Mouse (Mus musculus): ENCODE measurements around the gene Snx19. TPM values are rescaled to one million over a fixed set of nuclear protein-coding genes. Genes with fewer than 3 reads are reported as not detected.
A peak's percentile ranks its signal among the peaks of the same experiment; 100 is the strongest.

The Snx19 gene
- polyA plus RNA-seq, 1 experiment, result 14.4 TPM

DNA sequence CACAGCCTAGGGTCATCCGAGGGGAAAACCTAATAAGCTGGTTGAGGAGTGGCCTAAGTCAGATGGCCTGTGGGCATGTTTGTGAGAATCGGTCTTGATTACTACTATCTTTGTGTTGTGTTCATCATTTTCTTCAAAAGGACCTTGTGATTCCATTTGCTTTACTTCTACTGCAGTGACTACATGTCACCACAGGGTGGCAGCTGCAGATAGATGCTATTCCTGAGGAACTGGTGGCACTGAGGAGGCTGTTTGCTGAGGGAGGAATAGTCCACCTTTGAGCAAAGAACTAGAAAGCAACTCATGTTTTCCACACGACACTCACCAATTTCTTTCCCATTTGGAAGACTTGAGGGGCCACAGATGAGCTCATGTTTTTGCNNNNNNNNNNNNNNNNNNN is 11.6 kb downstream of the Snx19 start:
- Histone ChIP-seq H3K4me1 (ENCODE audit: control insufficient read depth, insufficient read depth, low read length) (no peaks in the 10 kb centered on the region), H3K4me3 (replicated peaks; ENCODE audit: extremely low read depth, low read depth, low read length) (no peak overlapping the region)
- DNase-seq, result no peak
- WGBS, result 69% methylated on average over 3 of the region's 3 CpGs
- no peak for TF ChIP-seq POLR2A (IDR thresholded peaks at IDR 0.05; ENCODE audit: borderline replicate concordance, extremely low read depth, low read depth, low read length)
- peak; percentile 70 for TF ChIP-seq CTCF (IDR thresholded peaks at IDR 0.05; ENCODE audit: insufficient read depth, low read length)

DNA sequence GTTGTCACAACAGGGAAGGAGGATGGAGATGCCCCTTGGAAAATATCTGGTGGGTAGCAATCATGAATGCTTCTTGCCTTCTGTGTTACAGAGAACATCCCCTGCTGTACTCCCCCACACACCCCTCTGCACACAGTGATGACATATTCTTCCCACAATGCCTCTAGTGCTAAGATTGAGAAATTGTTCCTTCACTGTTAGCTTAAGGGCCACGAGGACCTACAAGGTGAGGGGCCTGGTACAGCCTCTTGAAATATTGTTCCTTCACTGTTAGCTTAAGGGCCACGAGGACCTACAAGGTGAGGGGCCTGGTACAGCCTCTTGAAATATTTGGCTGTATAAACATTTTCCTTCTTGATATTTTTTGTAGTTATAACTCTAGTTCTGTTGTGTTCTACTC is 14.9 kb downstream of the Snx19 start:
- no peak for DNase-seq
- 74% methylated on average over 2 of the region's 2 CpGs for WGBS
- Histone ChIP-seq H3K4me1 (ENCODE audit: control insufficient read depth, insufficient read depth, low read length) (0 out of 2 replicates have a peak, but pooled peaks cover 3% of the 10 kb centered on the region), H3K4me3 (replicated peaks; ENCODE audit: extremely low read depth, low read depth, low read length) (no peak overlapping the region)
- TF ChIP-seq POLR2A (IDR thresholded peaks at IDR 0.05; ENCODE audit: borderline replicate concordance, extremely low read depth, low read depth, low read length) (no peak), CTCF (IDR thresholded peaks at IDR 0.05; ENCODE audit: insufficient read depth, low read length) (no peak)

DNA sequence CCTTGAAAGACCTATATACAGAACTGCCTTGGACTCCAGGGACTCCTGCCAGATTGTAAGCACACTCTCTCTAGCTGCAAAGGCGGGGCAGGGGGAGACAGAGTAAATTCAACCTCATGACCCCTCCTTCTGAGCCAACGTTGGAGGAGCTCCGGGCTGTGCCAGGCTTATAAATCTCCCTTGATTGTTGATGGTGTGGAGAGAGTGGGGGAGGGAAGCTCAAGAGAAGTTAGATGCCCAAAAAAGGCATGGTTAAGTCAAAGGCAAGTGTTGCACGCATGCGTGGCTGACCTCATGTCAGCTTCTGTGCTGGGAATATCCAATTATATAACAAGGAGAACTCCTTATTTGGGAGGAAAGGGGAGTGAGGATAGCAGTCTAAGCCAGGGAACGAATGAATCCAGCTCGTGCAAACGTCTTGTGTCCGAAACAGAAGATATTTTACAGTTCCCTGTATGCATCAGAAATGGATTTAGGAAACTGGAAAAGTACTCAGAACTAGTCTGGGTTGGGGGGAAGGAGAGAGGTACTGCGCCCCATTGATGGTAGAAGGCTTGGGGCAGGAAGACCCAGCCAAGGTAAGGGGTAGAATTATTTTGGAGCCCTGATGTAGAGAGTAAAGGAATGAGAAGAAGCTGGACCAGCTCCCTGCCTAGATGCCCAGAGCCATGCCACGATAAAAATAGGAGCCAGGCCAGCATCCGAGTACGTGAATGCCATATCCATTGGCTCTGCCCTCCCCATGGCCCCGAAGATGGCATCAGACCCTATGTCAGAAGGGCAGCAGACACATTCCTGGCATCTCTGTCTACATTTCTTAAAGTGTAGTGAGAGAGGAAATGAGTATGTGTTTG is 18.6 kb downstream of the Snx19 start:
- H3K4me1 ChIP-seq (ENCODE audit: control insufficient read depth, insufficient read depth, low read length), result 0 out of 2 replicates have a peak, but pooled peaks cover 3% of the 10 kb centered on the region
- TF ChIP-seq CTCF (IDR thresholded peaks at IDR 0.05; ENCODE audit: insufficient read depth, low read length), result no peak
- TF ChIP-seq POLR2A (IDR thresholded peaks at IDR 0.05; ENCODE audit: borderline replicate concordance, extremely low read depth, low read depth, low read length), result 0 out of 2 replicates have a peak, but pooled peaks have one; percentile 19
- no peak overlapping the region for H3K4me3 ChIP-seq (replicated peaks; ENCODE audit: extremely low read depth, low read depth, low read length)
- WGBS, result 60% methylated on average over 14 of the region's 14 CpGs
- DNase-seq, result peak; percentile 46

DNA sequence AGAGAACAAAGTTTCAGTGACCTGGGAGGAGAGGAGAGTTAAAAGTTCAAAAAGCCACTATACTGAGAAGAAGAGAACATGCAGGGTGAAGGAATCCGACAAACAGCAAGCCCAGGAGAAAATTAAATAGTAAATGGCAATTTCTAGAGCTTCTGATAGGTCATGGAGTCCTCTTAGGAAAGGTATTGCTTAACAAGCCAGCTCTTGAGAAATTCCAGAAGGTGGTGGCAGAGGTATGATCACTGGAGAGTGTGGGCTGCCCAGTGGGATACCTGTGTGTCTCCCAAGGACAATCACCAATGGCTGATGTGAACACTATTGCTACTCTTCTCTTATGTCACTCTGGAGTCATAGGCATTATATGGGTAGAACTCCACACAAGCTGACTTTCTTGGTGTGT is 19.2 kb downstream of the Snx19 start:
- H3K4me3 ChIP-seq (replicated peaks; ENCODE audit: extremely low read depth, low read depth, low read length), result no peak overlapping the region
- DNase-seq, result no peak
- WGBS, result 67% methylated on average over 1 of the region's 1 CpGs
- H3K4me1 ChIP-seq (ENCODE audit: control insufficient read depth, insufficient read depth, low read length), result 0 out of 2 replicates have a peak, but pooled peaks cover 3% of the 10 kb centered on the region
- no peak for TF ChIP-seq POLR2A (IDR thresholded peaks at IDR 0.05; ENCODE audit: borderline replicate concordance, extremely low read depth, low read depth, low read length)
- no peak for TF ChIP-seq CTCF (IDR thresholded peaks at IDR 0.05; ENCODE audit: insufficient read depth, low read length)

DNA sequence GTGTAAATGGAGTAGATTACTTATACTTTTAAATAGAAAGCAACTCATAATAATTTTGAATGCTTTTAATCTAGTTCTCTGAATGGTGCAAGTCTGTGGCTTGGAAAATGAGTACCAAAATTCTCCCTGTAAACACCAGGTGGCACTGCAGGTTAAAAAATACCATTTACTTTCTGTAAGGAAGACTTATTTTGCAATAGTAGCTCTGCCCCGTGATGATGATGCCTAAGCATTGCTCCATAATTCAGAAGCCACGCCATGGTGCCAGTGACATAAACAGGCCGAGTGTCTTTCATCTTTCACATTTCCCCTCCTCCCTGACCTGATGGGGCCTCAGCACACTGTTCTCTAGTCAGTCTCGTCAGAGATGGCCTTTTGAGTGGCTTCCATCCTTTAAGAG is 21.6 kb downstream of the Snx19 start:
- TF ChIP-seq CTCF (IDR thresholded peaks at IDR 0.05; ENCODE audit: insufficient read depth, low read length), result peak; percentile 18; the same call in 1 of the 2 replicates
- no peak for TF ChIP-seq POLR2A (IDR thresholded peaks at IDR 0.05; ENCODE audit: borderline replicate concordance, extremely low read depth, low read depth, low read length)
- H3K4me1 ChIP-seq (ENCODE audit: control insufficient read depth, insufficient read depth, low read length), result 0 out of 2 replicates have a peak, but pooled peaks cover 3% of the 10 kb centered on the region
- no peak for DNase-seq
- no peak overlapping the region for H3K4me3 ChIP-seq (replicated peaks; ENCODE audit: extremely low read depth, low read depth, low read length)
- 33% methylated on average over 4 of the region's 4 CpGs for WGBS

DNA sequence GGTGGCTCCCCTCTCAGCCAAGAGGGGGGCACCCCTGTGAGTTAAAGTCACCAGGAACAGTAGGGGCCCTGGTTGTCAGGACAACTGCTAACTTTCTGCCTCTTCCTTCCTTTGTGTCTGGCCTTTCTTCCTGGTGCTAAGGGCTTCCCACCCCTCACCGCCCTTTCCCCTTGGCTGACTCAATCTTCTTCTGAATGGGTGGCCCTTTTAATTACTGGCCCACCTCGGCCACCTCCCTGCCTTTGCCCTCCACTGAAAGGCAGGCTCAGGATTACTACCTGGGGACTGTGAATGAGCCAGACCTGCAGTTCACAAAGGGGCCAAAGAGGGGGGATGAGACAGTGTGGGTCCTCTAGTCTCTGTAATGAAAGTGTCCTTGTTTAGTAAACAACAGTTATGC is 23.0 kb downstream of the Snx19 start:
- Histone ChIP-seq H3K4me1 (ENCODE audit: control insufficient read depth, insufficient read depth, low read length) (0 out of 2 replicates have a peak, but pooled peaks cover 1% of the 10 kb centered on the region), H3K4me3 (replicated peaks; ENCODE audit: extremely low read depth, low read depth, low read length) (no peak overlapping the region)
- DNase-seq, result no peak
- TF ChIP-seq POLR2A (IDR thresholded peaks at IDR 0.05; ENCODE audit: borderline replicate concordance, extremely low read depth, low read depth, low read length), result no peak
- no peak for TF ChIP-seq CTCF (IDR thresholded peaks at IDR 0.05; ENCODE audit: insufficient read depth, low read length)
- 59% methylated on average over 2 of the region's 2 CpGs for WGBS

DNA sequence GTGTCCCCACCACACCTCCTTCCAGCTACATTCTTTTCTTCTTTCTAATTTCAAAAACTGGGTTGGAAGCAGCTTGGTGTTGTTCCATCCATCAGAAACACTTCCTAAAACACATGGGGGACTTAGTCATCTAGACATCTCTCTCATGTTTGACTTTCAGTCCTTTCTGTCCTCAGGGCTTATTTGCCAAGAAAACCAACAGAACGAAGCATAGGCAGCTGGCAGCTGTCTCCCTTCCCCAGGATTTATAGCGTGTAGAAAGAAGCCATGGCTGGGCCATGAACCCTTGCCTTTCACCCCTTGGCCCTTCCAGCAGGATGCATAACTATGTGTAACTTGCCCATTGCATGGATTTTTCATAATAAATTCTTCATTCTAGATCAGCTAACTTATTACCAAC is 23.9 kb downstream of the Snx19 start:
- TF ChIP-seq CTCF (IDR thresholded peaks at IDR 0.05; ENCODE audit: insufficient read depth, low read length) (no peak), POLR2A (IDR thresholded peaks at IDR 0.05; ENCODE audit: borderline replicate concordance, extremely low read depth, low read depth, low read length) (no peak)
- Histone ChIP-seq H3K4me3 (replicated peaks; ENCODE audit: extremely low read depth, low read depth, low read length) (no peak overlapping the region), H3K4me1 (ENCODE audit: control insufficient read depth, insufficient read depth, low read length) (no peaks in the 10 kb centered on the region)
- 53% methylated on average over 2 of the region's 2 CpGs for WGBS
- DNase-seq, result no peak

DNA sequence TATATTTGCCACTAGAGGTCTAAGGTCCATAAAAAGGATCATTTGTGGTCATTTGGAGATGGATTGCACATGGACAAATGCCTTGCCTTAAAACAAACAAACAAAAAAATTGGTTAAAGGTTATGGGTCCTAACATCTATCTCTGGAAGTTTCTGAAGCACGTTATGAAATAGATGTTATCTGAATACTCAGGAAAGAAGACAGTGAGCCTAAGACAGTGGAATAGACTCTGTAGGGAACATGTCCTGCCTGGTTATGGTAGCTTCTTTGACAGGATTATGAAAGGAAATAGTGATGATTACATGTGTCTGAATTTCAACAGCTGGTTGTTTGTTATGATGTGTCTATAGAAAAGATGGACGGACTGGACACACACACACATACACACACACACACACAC is 27.6 kb downstream of the Snx19 start:
- no peak for TF ChIP-seq POLR2A (IDR thresholded peaks at IDR 0.05; ENCODE audit: borderline replicate concordance, extremely low read depth, low read depth, low read length)
- TF ChIP-seq CTCF (IDR thresholded peaks at IDR 0.05; ENCODE audit: insufficient read depth, low read length), result no peak
- 62% methylated on average over 2 of the region's 2 CpGs for WGBS
- no peak overlapping the region for H3K4me3 ChIP-seq (replicated peaks; ENCODE audit: extremely low read depth, low read depth, low read length)
- DNase-seq, result no peak
- no peaks in the 10 kb centered on the region; the same call in 1 of the 2 replicates for H3K4me1 ChIP-seq (ENCODE audit: control insufficient read depth, insufficient read depth, low read length)

DNA sequence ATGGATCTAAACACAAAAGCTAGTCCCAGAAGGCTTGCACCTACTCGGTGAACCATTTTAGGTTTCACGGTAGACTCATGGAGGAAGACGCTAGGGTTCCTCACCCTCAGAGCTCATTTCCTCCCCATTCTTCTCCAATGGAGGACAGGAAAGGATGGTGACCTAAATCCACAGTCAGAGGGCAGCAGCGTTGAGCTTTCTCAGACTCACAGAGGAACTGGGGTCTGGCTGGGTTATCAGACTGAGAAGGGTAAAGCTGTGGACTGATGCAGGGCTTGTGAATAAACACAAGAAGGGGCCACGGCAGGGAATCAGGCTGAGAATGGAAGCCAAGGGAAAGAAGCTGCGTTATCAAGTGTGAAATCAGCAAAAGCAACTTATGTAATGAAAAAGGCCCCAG is 29.3 kb downstream of the Snx19 start:
- Histone ChIP-seq H3K4me1 (ENCODE audit: control insufficient read depth, insufficient read depth, low read length) (no peaks in the 10 kb centered on the region; the same call in 1 of the 2 replicates), H3K4me3 (replicated peaks; ENCODE audit: extremely low read depth, low read depth, low read length) (no peak overlapping the region)
- WGBS, result 51% methylated on average over 6 of the region's 6 CpGs
- DNase-seq, result no peak
- TF ChIP-seq CTCF (IDR thresholded peaks at IDR 0.05; ENCODE audit: insufficient read depth, low read length) (no peak), POLR2A (IDR thresholded peaks at IDR 0.05; ENCODE audit: borderline replicate concordance, extremely low read depth, low read depth, low read length) (no peak)

DNA sequence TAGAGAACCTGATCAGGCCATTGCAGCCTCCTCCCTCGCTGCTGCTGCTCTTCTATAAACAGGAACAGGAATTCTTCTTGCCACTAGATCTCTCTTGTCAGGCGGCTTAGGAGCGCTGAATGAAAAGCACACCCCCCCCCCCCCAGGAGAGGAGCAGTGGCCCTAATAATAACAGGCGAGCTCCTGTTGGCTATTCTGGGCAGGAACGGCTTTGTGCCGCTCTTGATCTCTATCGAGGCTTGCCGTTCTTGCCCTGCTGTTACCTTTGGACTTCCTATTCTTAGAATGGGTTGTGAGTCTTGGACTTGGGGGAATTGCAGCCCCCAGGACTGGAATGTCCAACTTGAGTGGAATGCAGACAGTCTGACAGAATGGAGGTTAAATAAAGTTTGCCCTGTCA is 33.6 kb downstream of the Snx19 start:
- no peak overlapping the region for H3K4me3 ChIP-seq (replicated peaks; ENCODE audit: extremely low read depth, low read depth, low read length)
- DNase-seq, result no peak
- WGBS, result 34% methylated on average over 8 of the region's 8 CpGs
- TF ChIP-seq CTCF (IDR thresholded peaks at IDR 0.05; ENCODE audit: insufficient read depth, low read length) (no peak), POLR2A (IDR thresholded peaks at IDR 0.05; ENCODE audit: borderline replicate concordance, extremely low read depth, low read depth, low read length) (no peak)
- H3K4me1 ChIP-seq (ENCODE audit: control insufficient read depth, insufficient read depth, low read length), result no peaks in the 10 kb centered on the region; the same call in 1 of the 2 replicates
